Mouse (Mus musculus) CH12.LX (cell line): ENCODE results near the gene Ppl.

Experiments
- CTCF ChIP-seq, 2 experiments: IDR thresholded peaks in 1 of 2; conservative IDR thresholded peaks in 1 of 2; 2 replicates each; pipeline ENCODE4 v1.5.1; 2011 to 2012; ENCODE audit warnings: low read depth in 2 of 2, low read length in 2 of 2, improper control_type of control experiment in 1 of 2, inconsistent platforms in 1 of 2, mild to moderate bottlenecking in 1 of 2, moderate library complexity in 1 of 2
- EP300 ChIP-seq: IDR thresholded peaks from 2 replicates; pipeline ENCODE4 v1.6.1; 2011; ENCODE audit warnings: low read length, improper control_type of control experiment
- GABPA ChIP-seq: IDR thresholded peaks from 2 replicates; pipeline ENCODE4 v1.6.1; 2012; ENCODE audit warnings: low read depth, low read length, improper control_type of control experiment, inconsistent platforms; ENCODE audit not compliant: insufficient replicate concordance
- HCFC1 ChIP-seq: IDR thresholded peaks from 2 replicates; pipeline ENCODE4 v1.6.1; 2012; ENCODE audit warnings: low read depth, mild to moderate bottlenecking, inconsistent platforms, low read length, improper control_type of control experiment
- JUND ChIP-seq: conservative IDR thresholded peaks from 2 replicates; pipeline ENCODE4 v1.6.1; 2011; ENCODE audit warnings: low read depth, low read length, improper control_type of control experiment
- MEF2A ChIP-seq: IDR thresholded peaks from 2 replicates; pipeline ENCODE4 v1.6.1; 2014; ENCODE audit warnings: low read depth, mild to moderate bottlenecking, inconsistent platforms, low read length, improper control_type of control experiment, borderline replicate concordance
- RAD21 ChIP-seq: IDR thresholded peaks from 2 replicates; pipeline ENCODE4 v1.6.1; 2011; ENCODE audit warnings: low read depth, mild to moderate bottlenecking, low read length, improper control_type of control experiment, moderate library complexity
- ZNF384 ChIP-seq: IDR thresholded peaks from 2 replicates; pipeline ENCODE4 v1.6.1; 2012; ENCODE audit warnings: low read depth, low read length, improper control_type of control experiment, inconsistent platforms

DNA sequence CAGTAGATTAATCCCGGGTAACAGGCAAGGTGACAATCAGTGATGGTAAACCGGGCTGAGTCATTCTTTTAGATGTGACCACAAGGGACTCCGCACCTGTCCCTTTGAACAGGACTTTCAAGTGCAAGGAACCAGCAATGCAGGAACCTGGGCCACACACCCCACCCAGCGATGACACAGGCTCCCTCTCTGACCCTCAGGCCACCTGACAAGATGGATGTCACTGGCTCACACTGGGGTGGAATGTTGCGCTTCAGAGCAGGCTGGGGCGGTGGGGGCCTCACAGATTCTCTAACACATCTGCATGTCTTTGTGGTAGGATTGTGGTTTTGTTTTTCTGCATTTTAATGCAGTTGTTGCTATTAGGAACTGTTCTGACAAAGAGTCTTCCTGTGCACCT is 8.7 kb downstream of the Ppl start:
- TF ChIP-seq RAD21 (no peak), EP300 (peak; percentile 40; the same call in 1 of the 2 replicates), MEF2A (no peak), GABPA (no peak), ZNF384 (no peak), CTCF (conservative IDR thresholded peaks at IDR 0.05 in 1 of 2, IDR thresholded peaks at IDR 0.05 in 1 of 2; ENCODE audit: low read depth in 2 of 2, low read length in 2 of 2) (no peak), HCFC1 (no peak), JUND (no peak)
